Mouse (Mus musculus) small intestine, adult 2 months (tissue): Measurements from ENCODE around the gene Inpp1. TPM values are rescaled to one million over a fixed set of nuclear protein-coding genes. Genes with fewer than 3 reads are reported as not detected.

ENCODE experiments used
- H3K27ac ChIP-seq: fragments of 200-500 bp; 2 replicates; pipeline ENCODE4 v1.5.1; 2012; ENCODE audit warnings: low read depth, low read length, control low read depth, inconsistent platforms; ENCODE audit not compliant: insufficient read depth
- H3K27me3 ChIP-seq: fragments of 200-500 bp; 2 replicates; pipeline ENCODE4 v1.6.1; 2012; ENCODE audit warnings: mild to moderate bottlenecking, moderate library complexity, low read length, inconsistent platforms; ENCODE audit not compliant: control insufficient read depth, insufficient read depth
- H3K36me3 ChIP-seq: fragments of 200-500 bp; 2 replicates; pipeline ENCODE4 v1.6.1; 2012; ENCODE audit warnings: mild to moderate bottlenecking, low read length, control low read depth, inconsistent platforms; ENCODE audit not compliant: control insufficient read depth, insufficient read depth
- H3K4me1 ChIP-seq: fragments of 200-500 bp; 2 replicates; pipeline ENCODE4 v1.6.1; 2012; ENCODE audit warnings: low read length, inconsistent platforms, mixed read lengths; ENCODE audit not compliant: control insufficient read depth, insufficient read depth, insufficient read length
- H3K4me3 ChIP-seq: fragments of 200-500 bp; 2 replicates; pipeline ENCODE4 v1.5.1; 2012; ENCODE audit warnings: low read depth, mild to moderate bottlenecking, control low read depth, inconsistent platforms, low read length, moderate library complexity
- CTCF ChIP-seq: fragments of 200-500 bp; IDR thresholded peaks from 2 replicates; pipeline ENCODE4 v1.5.1; 2012; ENCODE audit warnings: low read depth, mild to moderate bottlenecking, control low read depth, inconsistent platforms, low read length, moderate library complexity, mixed read lengths; ENCODE audit not compliant: insufficient replicate concordance, insufficient read length; ENCODE audit errors: extremely low read depth
- POLR2A ChIP-seq: fragments of 200-500 bp; IDR thresholded peaks from 2 replicates; pipeline ENCODE4 v1.6.1; 2012; ENCODE audit warnings: low read depth, mild to moderate bottlenecking, control low read depth, inconsistent platforms, low read length, moderate library complexity
- WGBS: fragments of 180-500 bp; shearing (Covaris S2); methylation state at CpG from one replicate; pipeline ENCODE4 v1.1.7; 2018; 5-methylcytosine and 5-hydroxymethylcytosine counted together
- polyA plus RNA-seq: library from polyadenylated mRNA; depleted of rRNA; stranded (reverse); fragments of >200 nt; gene quantifications from 2 replicates; pipeline ENCODE4 v1.2.3, GENCODE M21; 2012; rRNA removed

The Inpp1 gene
- polyA plus RNA-seq, 1 experiment = 7.5 TPM

DNA sequence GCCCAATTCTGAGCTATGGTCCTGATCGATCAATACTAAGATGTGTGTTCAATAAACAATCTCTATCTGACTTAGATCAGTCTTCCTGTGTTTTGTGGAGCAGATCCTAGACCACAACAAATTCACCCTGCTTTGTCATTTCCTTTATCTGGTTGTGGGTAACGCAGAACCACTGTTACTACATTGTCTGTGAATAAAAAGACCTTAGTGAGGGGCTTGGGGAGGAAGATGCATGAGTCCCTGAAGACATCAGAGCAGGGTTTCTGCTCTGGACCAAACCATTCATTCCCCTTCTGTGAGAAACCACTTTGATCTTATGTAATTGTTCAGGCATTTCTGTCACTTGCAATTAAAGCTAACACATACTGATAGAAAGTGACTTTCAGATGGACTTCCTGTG, 63.7 kb downstream of the Inpp1 start:
- no peak for TF ChIP-seq CTCF
- no peak for TF ChIP-seq POLR2A
- Histone ChIP-seq H3K27ac (no peak overlapping the region), H3K36me3 (no peaks in the 10 kb centered on the region), H3K4me1 (peaks cover 9% of the 10 kb centered on the region; the same call in 1 of the 2 replicates), H3K4me3 (no peak overlapping the region), H3K27me3 (no peaks in the 10 kb centered on the region)
- WGBS = 87% methylated on average over 2 of the region's 2 CpGs

DNA sequence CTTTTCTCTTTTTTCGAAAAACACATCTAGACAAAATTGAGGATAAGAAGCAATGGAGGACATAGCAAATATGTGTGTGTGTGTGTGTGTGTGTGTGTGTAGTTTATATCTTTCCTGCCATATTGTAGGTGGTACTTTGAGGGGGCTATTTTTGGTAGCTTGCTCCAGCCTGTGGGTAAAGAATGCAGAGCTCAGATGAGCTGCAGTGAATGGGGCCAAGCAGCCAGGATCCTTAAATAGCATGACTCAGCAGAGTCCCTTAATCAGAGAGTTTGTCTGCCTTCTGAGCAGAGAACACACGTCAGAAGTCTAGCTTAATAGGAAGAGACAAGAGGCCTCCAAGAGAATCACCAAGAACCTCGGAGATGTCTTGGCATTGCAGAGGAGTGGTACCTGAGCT, 64.8 kb downstream of the Inpp1 start:
- Histone ChIP-seq H3K27me3 (no peaks in the 10 kb centered on the region), H3K36me3 (no peaks in the 10 kb centered on the region), H3K4me1 (peaks cover 9% of the 10 kb centered on the region; the same call in 1 of the 2 replicates), H3K4me3 (no peak overlapping the region), H3K27ac (no peak overlapping the region)
- no peak for TF ChIP-seq POLR2A
- no peak for TF ChIP-seq CTCF
- WGBS = 75% methylated on average over 3 of the region's 3 CpGs

DNA sequence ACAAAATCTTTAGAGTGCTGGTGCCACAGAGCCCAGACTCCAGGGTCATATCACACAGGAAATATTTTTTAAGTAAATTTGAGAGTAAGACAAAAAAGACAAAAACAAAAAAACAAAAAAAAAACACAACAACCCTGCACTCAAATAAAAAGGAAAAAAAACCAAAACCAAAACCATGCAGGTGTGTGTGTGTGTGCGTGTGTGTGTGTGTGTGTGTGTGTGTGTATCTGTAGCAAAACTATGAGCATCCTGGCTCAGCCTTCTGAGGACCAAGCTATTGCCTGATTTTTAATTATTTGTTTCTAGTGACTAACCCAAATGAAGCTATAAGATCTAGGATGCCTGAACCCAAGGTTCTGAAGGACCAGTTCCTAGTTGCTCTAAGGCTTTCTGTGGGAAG, 65.9 kb downstream of the Inpp1 start:
- Histone ChIP-seq H3K36me3 (no peaks in the 10 kb centered on the region), H3K4me3 (no peak overlapping the region), H3K4me1 (peaks cover 9% of the 10 kb centered on the region; the same call in 1 of the 2 replicates), H3K27me3 (no peaks in the 10 kb centered on the region), H3K27ac (no peak overlapping the region)
- 80% methylated on average over 1 of the region's 1 CpGs for WGBS
- TF ChIP-seq CTCF (no peak), POLR2A (no peak)

DNA sequence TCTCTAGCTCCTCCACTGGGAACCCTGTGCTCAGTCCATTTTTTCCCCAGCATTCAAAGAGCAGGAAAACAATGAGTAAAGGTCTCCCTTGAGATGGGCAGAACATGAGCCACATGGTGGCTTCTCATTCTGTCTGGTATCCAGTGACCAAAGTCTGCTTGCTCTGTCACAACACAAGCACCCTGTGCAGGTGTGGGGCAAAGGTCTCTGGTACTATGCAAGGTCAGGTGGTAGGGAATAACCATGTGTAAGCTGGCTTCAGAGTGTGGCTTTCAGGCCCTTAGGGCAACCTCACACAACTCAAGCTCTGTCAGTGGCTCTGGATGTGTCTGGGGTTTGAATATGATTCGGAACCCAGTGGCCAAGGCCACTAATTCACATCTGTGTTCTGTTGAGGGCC, 67.5 kb downstream of the Inpp1 start:
- no peaks in the 10 kb centered on the region for H3K36me3 ChIP-seq
- H3K4me3 ChIP-seq = no peak overlapping the region
- no peaks in the 10 kb centered on the region for H3K27me3 ChIP-seq
- TF ChIP-seq CTCF (no peak), POLR2A (no peak)
- WGBS = 89% methylated on average over 1 of the region's 1 CpGs
- H3K4me1 ChIP-seq = peaks cover 9% of the 10 kb centered on the region; the same call in 1 of the 2 replicates
- peak overlapping the region; percentile 4; the same call in 1 of the 2 replicates for H3K27ac ChIP-seq

DNA sequence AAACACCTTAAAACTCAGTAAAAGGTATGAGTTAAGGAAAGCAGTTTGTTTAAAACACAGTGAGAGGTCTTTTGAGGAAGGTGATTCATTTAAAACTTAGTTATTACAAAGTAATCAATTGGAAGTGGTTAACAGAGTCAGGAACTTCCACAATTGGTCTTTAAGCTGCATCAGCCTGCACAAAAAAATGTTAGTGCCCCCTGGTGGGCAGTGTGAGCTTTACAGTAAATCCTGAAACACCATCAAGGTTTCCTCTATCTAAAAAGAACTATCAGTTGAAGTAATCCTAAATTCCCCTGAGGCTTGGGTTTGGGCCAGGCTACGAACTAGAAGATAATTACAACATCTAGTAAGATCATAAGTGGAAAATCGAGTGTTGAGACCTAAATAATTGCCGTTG, 69.2 kb downstream of the Inpp1 start:
- WGBS = 18% methylated on average over 3 of the region's 3 CpGs
- Histone ChIP-seq H3K4me1 (peaks cover 7% of the 10 kb centered on the region; the same call in 1 of the 2 replicates), H3K27me3 (no peaks in the 10 kb centered on the region), H3K27ac (no peak overlapping the region), H3K4me3 (no peak overlapping the region), H3K36me3 (no peaks in the 10 kb centered on the region)
- TF ChIP-seq CTCF (no peak), POLR2A (no peak)

DNA sequence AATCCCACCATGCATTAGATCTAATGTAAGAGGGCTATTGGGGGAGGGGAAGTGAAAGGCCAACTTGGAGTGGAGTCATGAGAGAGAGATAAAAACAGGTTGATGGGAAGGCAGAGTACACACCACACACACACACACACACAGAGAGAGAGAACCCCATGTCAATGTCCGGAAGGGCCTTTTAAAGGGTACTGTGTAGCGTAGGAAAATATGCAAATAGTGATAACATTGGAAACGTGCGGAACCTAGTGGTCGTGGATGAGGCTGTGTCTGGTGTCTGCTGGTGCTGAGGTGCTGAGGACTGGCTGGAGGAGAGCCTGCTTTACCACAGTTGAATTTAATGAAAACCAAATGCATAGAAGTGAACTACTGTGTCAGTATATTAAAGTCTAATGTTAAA, 74.9 kb downstream of the Inpp1 start:
- Histone ChIP-seq H3K4me1 (no peaks in the 10 kb centered on the region), H3K27me3 (no peaks in the 10 kb centered on the region), H3K4me3 (no peak overlapping the region), H3K36me3 (no peaks in the 10 kb centered on the region), H3K27ac (no peak overlapping the region)
- TF ChIP-seq POLR2A (no peak), CTCF (no peak)
- WGBS = 80% methylated on average over 5 of the region's 5 CpGs

Other genes starting within 250 kb of the Inpp1 start
- 1.1 and 2.3 TPM in 2 replicates for gene Nemp2, start 187.0 kb downstream of the Inpp1 start, polyA plus RNA-seq
- 8.2 and 18.6 TPM in 2 replicates for gene Mfsd6, start 90.2 kb downstream of the Inpp1 start, polyA plus RNA-seq
- gene Hibch, start 27.2 kb upstream of the Inpp1 start, polyA plus RNA-seq = 9.1 and 11.5 TPM in 2 replicates
- gene 1700019D03Rik, start 202.5 kb upstream of the Inpp1 start, polyA plus RNA-seq = 1.3 and 2.1 TPM in 2 replicates
- gene Mstn, start 244.0 kb upstream of the Inpp1 start, polyA plus RNA-seq = not detected in 2 replicates